Mouse (Mus musculus) stomach, embryonic 15.5 days (tissue): ENCODE results near the gene A630089N07Rik. TPM values are rescaled to one million over a fixed set of nuclear protein-coding genes. Genes with fewer than 3 reads are reported as not detected.
A peak's percentile ranks its signal among the peaks of the same experiment; 100 is the strongest.
"Not testable (repeated sequence)": the region's sequence is repeated elsewhere in the genome, so short reads cannot be mapped to it uniquely, and the experiment has no call there.

Source experiments
- ATAC-seq: fragments of 200-750 bp; cut with Nextera tagmentation; 2 replicates; pipeline ENCODE4 v1.8.0; 2017; ENCODE audit warnings: low read depth, moderate number of reproducible peaks, moderate TSS enrichment; ENCODE audit not compliant: insufficient read depth, low FRiP score
- H3K27ac ChIP-seq: fragments of 300-500 bp; sonication (generic); 2 replicates; pipeline ENCODE4 v1.5.1; 2015; ENCODE audit warnings: mild to moderate bottlenecking, inconsistent platforms
- H3K27me3 ChIP-seq: fragments of 300-500 bp; sonication (generic); replicated peaks from 2 replicates; pipeline ENCODE4 v1.6.1; 2015; ENCODE audit warnings: inconsistent platforms
- H3K36me3 ChIP-seq: fragments of 300-500 bp; sonication (generic); 2 replicates; pipeline ENCODE4 v1.6.1; 2015; ENCODE audit warnings: inconsistent platforms
- H3K4me1 ChIP-seq: fragments of 300-500 bp; sonication (generic); 2 replicates; pipeline ENCODE4 v1.6.1; 2015; ENCODE audit warnings: inconsistent platforms
- H3K4me2 ChIP-seq: fragments of 300-500 bp; sonication (generic); 2 replicates; pipeline ENCODE4 v1.6.1; 2015; ENCODE audit warnings: mild to moderate bottlenecking, inconsistent platforms
- H3K4me3 ChIP-seq: fragments of 300-500 bp; sonication (generic); replicated peaks from 2 replicates; pipeline ENCODE4 v1.5.1; 2015; ENCODE audit warnings: inconsistent platforms
- H3K9ac ChIP-seq: fragments of 300-500 bp; sonication (generic); 2 replicates; pipeline ENCODE4 v1.6.1; 2015; ENCODE audit warnings: inconsistent platforms
- H3K9me3 ChIP-seq: fragments of 300-500 bp; sonication (generic); 2 replicates; pipeline ENCODE4 v1.6.1; 2016; ENCODE audit warnings: inconsistent platforms
- WGBS: fragments of 180-500 bp; shearing (Covaris S2); methylation state at CpG from one replicate; pipeline ENCODE4 v1.1.7; 2015; 5-methylcytosine and 5-hydroxymethylcytosine counted together
- polyA plus RNA-seq: library from polyadenylated mRNA; unstranded; fragments of >200 nt; fragmentation: Nextera tagmentation; extraction: Ambion mirVana; gene quantifications from 2 replicates; pipeline ENCODE4 v1.2.1, GENCODE M21; 2015

A630089N07Rik gene
- polyA plus RNA-seq, 1 experiment from 2014 or later = 20.7 TPM

- WGBS = 2% methylated on average over 22 of the region's 22 CpGs
- peaks cover 5% of the 10 kb centered on the region; the same call in 1 of the 2 replicates for H3K4me1 ChIP-seq
Observed at GRCm38 (mm10) chr16:97996616-97997382, 85.5 kb downstream of the A630089N07Rik start, which contains the start of gene B230307C23Rik. TSS of gene B230307C23Rik (plus strand) at chr16:97997315.

GRCm38 (mm10) chr16:97995849-97996615 is 86.2 kb downstream of the A630089N07Rik start:
- peak overlapping the region; percentile 65 for H3K4me2 ChIP-seq
- ATAC-seq = no peak
- H3K9ac ChIP-seq = no peak overlapping the region
- peaks cover 5% of the 10 kb centered on the region; the same call in 1 of the 2 replicates for H3K4me1 ChIP-seq
- WGBS = 10% methylated on average over 1 of the region's 1 CpGs
- H3K27me3 ChIP-seq = no peaks in the 10 kb centered on the region
- no peaks in the 10 kb centered on the region for H3K9me3 ChIP-seq
- peak overlapping the region; percentile 93 for H3K27ac ChIP-seq
- H3K36me3 ChIP-seq = peaks cover 3% of the 10 kb centered on the region; the same call in 1 of the 2 replicates
- peak overlapping the region; percentile 60 for H3K4me3 ChIP-seq

More at GRCm38 (mm10) chr16:97996616-97997382, 85.5 kb downstream of the A630089N07Rik start, which contains the start of gene B230307C23Rik:
- peak within 1 kb of the TSS; percentile 60 for H3K4me3 ChIP-seq
- peak within 1 kb of the TSS; percentile 65 for H3K4me2 ChIP-seq
- H3K27ac ChIP-seq = peak within 1 kb of the TSS; percentile 93
- H3K9me3 ChIP-seq = no peaks in the 10 kb centered on the region
- ATAC-seq = peak; percentile 97
- H3K27me3 ChIP-seq = no peaks in the 10 kb centered on the region
- H3K36me3 ChIP-seq = peaks cover 3% of the 10 kb centered on the region; the same call in 1 of the 2 replicates
- 0 out of 2 replicates have a peak within 1 kb of the TSS, but pooled peaks have one; percentile 16 for H3K9ac ChIP-seq

DNA sequence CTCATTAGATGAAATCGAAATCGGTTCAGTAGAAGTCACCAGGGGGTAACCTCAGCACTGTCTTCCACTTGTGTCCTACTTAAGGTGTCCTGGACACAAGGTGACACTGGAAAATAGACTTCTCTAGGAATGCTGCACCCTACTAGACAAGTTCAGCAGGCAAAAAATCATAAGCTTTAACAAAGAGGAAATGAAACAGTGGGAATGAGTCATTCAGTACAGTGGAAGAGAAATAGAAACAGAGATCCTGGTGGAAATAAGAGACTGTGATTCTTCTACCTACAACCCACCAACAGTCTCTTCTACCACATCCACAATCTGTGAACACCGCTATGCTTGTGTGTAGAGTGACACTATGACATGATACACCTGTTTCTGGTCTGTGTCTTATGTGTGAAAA is 89.8 kb downstream of the A630089N07Rik start:
- H3K27ac ChIP-seq, H3K4me1 ChIP-seq, H3K4me3 ChIP-seq, H3K9me3 ChIP-seq, H3K9ac ChIP-seq, ATAC-seq, H3K27me3 ChIP-seq, H3K4me2 ChIP-seq, H3K36me3 ChIP-seq: not testable (repeated sequence)
- WGBS = 74% methylated on average over 3 of the region's 3 CpGs

GRCm38 (mm10) chr16:97991517-97991916 is 90.7 kb downstream of the A630089N07Rik start:
- no peaks in the 10 kb centered on the region for H3K27me3 ChIP-seq
- H3K4me1 ChIP-seq = peaks cover 3% of the 10 kb centered on the region; the same call in 1 of the 2 replicates
- H3K9me3 ChIP-seq = no peaks in the 10 kb centered on the region
- H3K4me3 ChIP-seq = no peak overlapping the region
- 76% methylated on average over 2 of the region's 2 CpGs for WGBS
- H3K9ac ChIP-seq = no peak overlapping the region
- H3K4me2 ChIP-seq = no peak overlapping the region
- ATAC-seq = no peak
- no peaks in the 10 kb centered on the region for H3K36me3 ChIP-seq
- H3K27ac ChIP-seq = no peak overlapping the region

DNA sequence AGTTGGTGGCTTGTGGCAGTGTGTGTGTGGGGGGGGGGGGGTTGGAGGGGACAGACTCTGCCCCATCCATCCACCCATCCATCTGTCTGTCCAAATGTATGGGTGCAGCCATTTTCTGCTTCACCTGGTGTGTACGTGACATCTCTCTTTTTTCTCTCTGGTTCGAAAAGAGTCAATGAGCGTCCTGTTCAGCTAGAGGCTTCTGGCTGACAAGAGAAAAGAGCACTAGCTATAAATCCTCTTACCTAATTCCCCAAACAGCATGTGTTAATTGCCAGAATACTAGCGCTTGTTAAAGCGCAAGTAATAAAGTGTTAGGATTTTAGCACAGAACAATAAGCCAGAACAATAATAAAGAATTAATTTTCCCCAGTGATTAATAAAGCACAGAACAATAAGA is 97.7 kb downstream of the A630089N07Rik start:
- no peak overlapping the region for H3K9ac ChIP-seq
- H3K9me3 ChIP-seq = no peaks in the 10 kb centered on the region
- 77% methylated on average over 5 of the region's 5 CpGs for WGBS
- no peaks in the 10 kb centered on the region for H3K4me1 ChIP-seq
- no peak overlapping the region for H3K4me2 ChIP-seq
- H3K27me3 ChIP-seq = no peaks in the 10 kb centered on the region
- no peak overlapping the region for H3K4me3 ChIP-seq
- ATAC-seq = no peak
- H3K36me3 ChIP-seq = no peaks in the 10 kb centered on the region
- no peak overlapping the region for H3K27ac ChIP-seq

- no peaks in the 10 kb centered on the region for H3K27me3 ChIP-seq
- no peak overlapping the region for H3K4me2 ChIP-seq
- ATAC-seq = no peak
- no peak overlapping the region for H3K4me3 ChIP-seq
- no peaks in the 10 kb centered on the region for H3K36me3 ChIP-seq
- H3K27ac ChIP-seq = no peak overlapping the region
- 74% methylated on average over 1 of the region's 1 CpGs for WGBS
- H3K9ac ChIP-seq = no peak overlapping the region
- no peaks in the 10 kb centered on the region for H3K4me1 ChIP-seq
- no peaks in the 10 kb centered on the region for H3K9me3 ChIP-seq
Observed at GRCm38 (mm10) chr16:97981362-97981761, 100.9 kb downstream of the A630089N07Rik start.

GRCm38 (mm10) chr16:97977722-97978121 is 104.5 kb downstream of the A630089N07Rik start:
- no peaks in the 10 kb centered on the region for H3K9me3 ChIP-seq
- 97% methylated on average over 3 of the region's 3 CpGs for WGBS
- no peak overlapping the region for H3K4me2 ChIP-seq
- H3K27me3 ChIP-seq = no peaks in the 10 kb centered on the region
- H3K4me3 ChIP-seq = no peak overlapping the region
- no peak overlapping the region for H3K27ac ChIP-seq
- no peaks in the 10 kb centered on the region for H3K4me1 ChIP-seq
- H3K9ac ChIP-seq = no peak overlapping the region
- no peaks in the 10 kb centered on the region for H3K36me3 ChIP-seq
- ATAC-seq = no peak

DNA sequence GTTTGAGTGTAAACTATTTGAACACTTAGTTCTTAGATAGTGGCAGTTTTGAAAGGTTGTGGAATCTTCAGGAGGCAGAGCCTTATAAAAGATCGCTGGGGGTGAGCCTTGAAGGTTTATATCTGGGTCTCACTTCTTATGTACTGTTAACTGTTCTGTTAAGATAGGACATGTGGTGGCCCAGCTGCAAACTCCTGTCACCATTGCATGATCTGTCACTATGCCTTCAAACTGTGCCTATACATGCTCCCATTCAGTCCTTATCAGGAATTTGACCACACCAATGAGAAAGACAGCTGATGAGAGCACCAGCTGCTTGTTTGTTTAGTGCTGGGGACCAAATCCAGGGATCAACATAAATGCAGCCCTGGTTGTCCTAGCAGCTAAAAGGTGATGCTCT is 105.0 kb downstream of the A630089N07Rik start:
- Histone ChIP-seq H3K4me2 (no peak overlapping the region), H3K36me3 (no peaks in the 10 kb centered on the region), H3K9me3 (no peaks in the 10 kb centered on the region), H3K4me3 (no peak overlapping the region), H3K9ac (no peak overlapping the region), H3K27me3 (no peaks in the 10 kb centered on the region), H3K27ac (no peak overlapping the region), H3K4me1 (no peaks in the 10 kb centered on the region)
- 71% methylated on average over 1 of the region's 1 CpGs for WGBS
- ATAC-seq = no peak

DNA sequence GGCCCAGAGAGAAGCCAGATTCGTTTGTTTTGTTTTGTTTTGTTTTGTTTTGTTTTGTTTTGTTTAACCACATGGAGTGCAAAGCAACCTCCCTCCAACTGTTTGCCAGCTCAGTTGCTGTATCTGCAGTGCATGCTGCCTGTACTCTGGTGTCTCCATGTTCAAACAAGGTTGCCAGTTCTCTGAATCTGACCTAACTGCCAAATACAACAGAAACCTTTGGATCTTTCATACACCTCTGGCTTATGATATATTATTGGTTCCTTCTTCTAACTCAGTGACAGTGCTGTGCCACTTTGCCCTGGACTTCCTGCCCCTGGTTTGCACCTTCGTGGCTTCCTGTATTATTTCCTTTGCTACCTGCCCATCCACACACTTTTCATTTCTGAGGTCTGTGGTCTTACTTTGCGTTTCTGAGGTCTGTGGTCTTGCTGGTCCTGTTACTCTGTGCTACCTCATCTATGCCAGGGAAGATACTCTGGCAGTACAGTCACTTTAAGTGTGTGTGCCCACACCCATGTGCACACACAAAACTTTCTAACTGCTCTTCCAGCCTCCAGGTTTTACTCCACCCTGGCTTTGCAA is 118.2 kb downstream of the A630089N07Rik start:
- WGBS = 86% methylated on average over 3 of the region's 3 CpGs
- no peaks in the 10 kb centered on the region for H3K9me3 ChIP-seq

DNA sequence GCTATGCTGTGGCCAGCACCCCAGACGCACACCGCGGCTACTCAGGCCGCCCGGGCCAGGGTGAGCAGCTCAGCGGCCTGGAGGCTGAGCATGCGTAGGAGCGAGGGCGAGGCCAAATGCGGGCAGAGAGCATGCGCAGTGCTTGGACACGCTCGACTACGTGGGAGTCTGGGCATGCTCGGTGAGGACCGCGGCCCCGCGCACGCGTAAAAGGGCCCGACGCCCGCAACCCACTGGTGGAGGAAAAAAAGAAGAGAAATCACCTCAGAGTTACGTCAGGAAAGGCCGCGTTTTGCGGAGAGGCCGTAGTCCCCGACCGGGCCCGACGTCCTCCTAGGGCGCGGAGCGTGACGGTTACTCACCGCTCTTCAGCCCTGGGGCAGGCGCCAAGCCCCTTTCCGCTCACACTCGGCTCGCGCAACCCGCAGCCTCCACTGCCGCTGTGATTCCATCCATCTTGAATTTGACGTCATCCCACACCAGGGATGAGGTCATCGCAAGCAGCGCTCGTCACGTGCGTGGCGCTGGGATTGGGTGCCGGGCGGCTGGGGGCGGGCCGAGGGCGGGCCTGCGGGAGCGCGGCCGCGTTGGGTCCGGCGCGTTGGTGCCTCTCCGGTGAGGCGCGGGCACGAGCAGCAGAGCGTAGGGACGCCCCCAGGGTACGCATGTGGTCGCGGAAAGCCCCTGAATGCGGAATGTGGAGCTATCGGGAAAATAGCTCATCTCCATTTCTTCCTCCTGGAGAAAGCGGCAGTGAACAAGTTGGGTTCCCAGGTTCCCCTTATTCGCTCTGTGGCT is 119.9 kb downstream of the A630089N07Rik start, which contains the start of the genes C2cd2 and Zbtb21:
TSS of gene C2cd2 (minus strand) at position 448 of the 798 bp plus-strand sequence.
TSS of gene Zbtb21 (minus strand) at position 472 of the 798 bp plus-strand sequence.
- Histone ChIP-seq H3K27ac (peak within 1 kb of the TSS; percentile 99), H3K4me1 (peaks cover 6% of the 10 kb centered on the region), H3K4me3 (peak within 1 kb of the TSS; percentile 91), H3K9ac (peak within 1 kb of the TSS; percentile 92), H3K36me3 (no peaks in the 10 kb centered on the region), H3K4me2 (peak within 1 kb of the TSS; percentile 78), H3K27me3 (no peaks in the 10 kb centered on the region), H3K9me3 (no peaks in the 10 kb centered on the region)
- peak; percentile 98 for ATAC-seq
- under 1% methylated on average over 77 of the region's 78 CpGs for WGBS

More for the DNA sequence above, 118.2 kb downstream of the A630089N07Rik start:
- no peaks in the 10 kb centered on the region for H3K36me3 ChIP-seq
- no peak for ATAC-seq
- no peak overlapping the region for H3K27ac ChIP-seq
- no peak overlapping the region for H3K9ac ChIP-seq
- peaks cover 6% of the 10 kb centered on the region for H3K4me1 ChIP-seq
- H3K27me3 ChIP-seq = no peaks in the 10 kb centered on the region
- no peak overlapping the region for H3K4me2 ChIP-seq
- no peak overlapping the region for H3K4me3 ChIP-seq
